ENCODE assay signal across 30 mouse cellular contexts in the genomic region with DNA sequence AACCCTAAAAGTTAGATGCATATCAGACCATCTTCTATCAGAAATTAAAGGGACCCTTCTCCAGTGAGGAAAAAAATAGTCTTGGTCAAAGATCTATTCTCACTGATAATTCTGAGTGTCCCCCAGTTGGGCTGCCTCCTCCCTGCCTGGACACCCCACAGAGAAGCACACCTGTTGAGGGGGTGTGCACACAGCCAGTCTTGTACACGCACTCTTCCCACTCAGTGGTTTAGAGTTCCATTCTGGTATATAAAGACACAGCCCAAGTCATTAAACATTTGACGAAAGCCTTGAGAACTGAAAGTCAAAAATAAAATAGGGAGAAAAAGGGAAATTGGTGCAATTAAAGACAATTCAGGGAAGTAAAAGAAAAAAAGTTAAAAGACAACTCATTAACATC. TPM values are rescaled to one million over a fixed set of nuclear protein-coding genes. Genes with fewer than 3 reads are reported as not detected.
"Had no signal": no experiment of that assay in that cellular context is flagged by ENCODE, and none has a peak within 500 bp of the region (broad histone marks: within the 10 kb centered on the region; RNA-seq: fewer than 3 reads in every experiment).

No protein-coding gene starts in this region.

- H3K4me3 ChIP-seq: embryonic facial prominence, embryonic 10.5 days; embryonic facial prominence, embryonic 12.5 days; embryonic facial prominence, embryonic 13.5 days; embryonic facial prominence, embryonic 15.5 days; erythroblast, embryonic 14.5 days; forebrain, embryonic 10.5 days; forebrain, embryonic 12.5 days; forebrain, embryonic 13.5 days; forebrain, embryonic 15.5 days; gastrocnemius, adult 2 months; heart, adult 2 months had no signal

- H3K9me3 ChIP-seq: embryonic facial prominence, embryonic 10.5 days; embryonic facial prominence, embryonic 12.5 days; embryonic facial prominence, embryonic 13.5 days; embryonic facial prominence, embryonic 15.5 days; forebrain, embryonic 10.5 days; forebrain, embryonic 12.5 days; forebrain, embryonic 13.5 days; forebrain, embryonic 15.5 days had no signal

- ATAC-seq: forebrain, embryonic 13.5 days; forebrain, embryonic 14.5 days; forebrain, embryonic 15.5 days; forebrain, embryonic 16.5 days; forebrain, postnatal 0 days had no signal

- H3K4me1 ChIP-seq: embryonic facial prominence, embryonic 12.5 days; forebrain, embryonic 13.5 days; forebrain, embryonic 15.5 days had no signal

- H3K36me3 ChIP-seq: embryonic facial prominence, embryonic 10.5 days; embryonic facial prominence, embryonic 12.5 days; embryonic facial prominence, embryonic 13.5 days; embryonic facial prominence, embryonic 15.5 days; forebrain, embryonic 10.5 days; forebrain, embryonic 12.5 days; forebrain, embryonic 15.5 days had no signal

- H3K9ac ChIP-seq: embryonic facial prominence, embryonic 12.5 days; embryonic facial prominence, embryonic 13.5 days; embryonic facial prominence, embryonic 15.5 days; forebrain, embryonic 12.5 days; forebrain, embryonic 13.5 days; forebrain, embryonic 15.5 days; forebrain, postnatal 0 days had no signal

- DNase-seq: cerebellum, adult 8-10 months; cerebellum, adult 9-10 months; cerebellum, adult 9-11 months; cerebellum, postnatal 10 days; cerebellum, postnatal 14 days; cerebellum, postnatal 25 days; cerebellum, postnatal 36 days; embryo, embryonic 11 days; forebrain, postnatal 0 days; gastrocnemius, adult 2 months; gastrocnemius, postnatal 10 days; gastrocnemius, postnatal 14 days; gastrocnemius, postnatal 25 days; gastrocnemius, postnatal 36 days; heart, adult 18-20 months; heart, adult 2 months had no signal

- H3K27me3 ChIP-seq: embryonic facial prominence, embryonic 12.5 days; embryonic facial prominence, embryonic 15.5 days; forebrain, embryonic 12.5 days; forebrain, embryonic 13.5 days; forebrain, embryonic 15.5 days had no signal

- H3K27ac ChIP-seq: embryonic facial prominence, embryonic 10.5 days; embryonic facial prominence, embryonic 12.5 days; embryonic facial prominence, embryonic 13.5 days; embryonic facial prominence, embryonic 15.5 days; forebrain, embryonic 10.5 days; forebrain, embryonic 12.5 days; forebrain, embryonic 13.5 days; forebrain, embryonic 15.5 days; gastrocnemius, adult 2 months; heart, adult 2 months had no signal

- H3K4me2 ChIP-seq: embryonic facial prominence, embryonic 12.5 days; embryonic facial prominence, embryonic 13.5 days; embryonic facial prominence, embryonic 15.5 days; forebrain, embryonic 12.5 days; forebrain, embryonic 13.5 days; forebrain, embryonic 15.5 days had no signal

RNA-seq across cellular contexts. Expression of gene Barx2, which starts 30.9 kb away (rescaled TPM):
- total RNA-seq: common myeloid progenitor, adult 5-6 weeks; granulocyte monocyte progenitor cell, adult 5-6 weeks had no signal
- polyA plus RNA-seq: erythroblast, embryonic 14.5 days; forebrain, embryonic 10.5 days; forebrain, embryonic 11.5 days; forebrain, embryonic 12.5 days; forebrain, embryonic 13.5 days; forebrain, embryonic 16.5 days had no signal
